Mouse (Mus musculus) MEL (cell line): ENCODE measurements around the gene Sez6l. TPM values are rescaled to one million over a fixed set of nuclear protein-coding genes. Genes with fewer than 3 reads are reported as not detected.

Experiments
- DNase-seq: peaks from one replicate; pipeline ENCODE4 v3.0.0; 2011; ENCODE audit warnings: low read depth, low spot score
- H3K27ac ChIP-seq: 2 replicates; pipeline ENCODE4 v1.5.1; 2012; ENCODE audit warnings: low read depth, mild to moderate bottlenecking, control low read depth, low read length, moderate library complexity; ENCODE audit not compliant: control insufficient read depth
- H3K27me3 ChIP-seq, 2 experiments: fragments of 150-350 bp in 1 of 2; sonication (generic) in 1 of 2; 2 replicates each; pipeline ENCODE4 v1.6.1; 2012; ENCODE audit warnings: low read length in 2 of 2, mild to moderate bottlenecking in 2 of 2, improper control_type of control experiment in 1 of 2, moderate library complexity in 1 of 2; ENCODE audit not compliant: insufficient read depth in 2 of 2, control insufficient read depth in 1 of 2
- H3K36me3 ChIP-seq, 2 experiments: 2 replicates each; pipeline ENCODE4 v1.6.1; 2012 to 2014; ENCODE audit warnings: low read length in 2 of 2, improper control_type of control experiment in 1 of 2, inconsistent platforms in 1 of 2, mild to moderate bottlenecking in 1 of 2; ENCODE audit not compliant: insufficient read depth in 2 of 2, control insufficient read depth in 1 of 2
- H3K4me1 ChIP-seq, 2 experiments: fragments of 150-350 bp in 1 of 2; sonication (generic) in 1 of 2; 2 replicates each; pipeline ENCODE4 v1.6.1; 2012; ENCODE audit warnings: low read length in 2 of 2, improper control_type of control experiment in 1 of 2, mild to moderate bottlenecking in 1 of 2; ENCODE audit not compliant: insufficient read depth in 2 of 2, control insufficient read depth in 1 of 2
- H3K4me3 ChIP-seq, 2 experiments: fragments of 150-350 bp in 1 of 2; sonication (generic) in 1 of 2; 2 replicates each; pipeline ENCODE4 v1.5.1; 2012; ENCODE audit warnings: low read depth in 2 of 2, low read length in 2 of 2, mild to moderate bottlenecking in 2 of 2, moderate library complexity in 2 of 2, control low read depth in 1 of 2, improper control_type of control experiment in 1 of 2; ENCODE audit not compliant: control insufficient read depth in 1 of 2, insufficient read depth in 1 of 2
- H3K79me2 ChIP-seq: 2 replicates; pipeline ENCODE4 v1.6.1; 2012; ENCODE audit warnings: mild to moderate bottlenecking, low read length, moderate library complexity; ENCODE audit not compliant: control insufficient read depth, poor library complexity, insufficient read depth
- H3K9ac ChIP-seq: 2 replicates; pipeline ENCODE4 v1.6.1; 2012; ENCODE audit warnings: low read depth, mild to moderate bottlenecking, control low read depth, low read length, moderate library complexity; ENCODE audit not compliant: control insufficient read depth, poor library complexity, severe bottlenecking
- H3K9me3 ChIP-seq: fragments of 150-350 bp; sonication (generic); replicated peaks from 2 replicates; pipeline ENCODE4 v1.6.1; 2012; ENCODE audit warnings: mild to moderate bottlenecking, low read length, improper control_type of control experiment, moderate library complexity; ENCODE audit not compliant: insufficient read depth
- BHLHE40 ChIP-seq: IDR thresholded peaks from 2 replicates; pipeline ENCODE4 v1.6.1; 2012; ENCODE audit warnings: low read depth, mild to moderate bottlenecking, inconsistent platforms, low read length, improper control_type of control experiment, borderline replicate concordance
- CHD1 ChIP-seq: IDR thresholded peaks from 2 replicates; pipeline ENCODE4 v1.6.1; 2012; ENCODE audit warnings: low read depth, mild to moderate bottlenecking, inconsistent platforms, low read length, improper control_type of control experiment
- CTCF ChIP-seq, 3 experiments: IDR thresholded peaks in 2 of 3; conservative IDR thresholded peaks in 1 of 3; 2 replicates each; pipeline ENCODE4 v1.5.1; 2011 to 2012; ENCODE audit warnings: low read length in 3 of 3, low read depth in 2 of 3, mild to moderate bottlenecking in 2 of 3, improper control_type of control experiment in 1 of 3, inconsistent platforms in 1 of 3, mixed read lengths in 1 of 3, moderate library complexity in 1 of 3; ENCODE audit not compliant: control insufficient read depth in 1 of 3, insufficient read depth in 1 of 3, poor library complexity in 1 of 3, severe bottlenecking in 1 of 3
- E2F4 ChIP-seq: IDR thresholded peaks from 2 replicates; pipeline ENCODE4 v1.6.1; 2011; ENCODE audit warnings: low read depth, low read length, improper control_type of control experiment, borderline replicate concordance
- ELF1 ChIP-seq: IDR thresholded peaks from 2 replicates; pipeline ENCODE4 v1.6.1; 2014; ENCODE audit warnings: low read depth, mild to moderate bottlenecking, inconsistent platforms, low read length, improper control_type of control experiment, moderate library complexity
- ETS1 ChIP-seq: IDR thresholded peaks from 2 replicates; pipeline ENCODE4 v1.6.1; 2012; ENCODE audit warnings: low read depth, mild to moderate bottlenecking, inconsistent platforms, low read length, improper control_type of control experiment, moderate library complexity
- HCFC1 ChIP-seq: IDR thresholded peaks from 2 replicates; pipeline ENCODE4 v1.6.1; 2012; ENCODE audit warnings: low read depth, mild to moderate bottlenecking, inconsistent platforms, low read length, improper control_type of control experiment, moderate library complexity
- KAT2A ChIP-seq: conservative IDR thresholded peaks from 2 replicates; pipeline ENCODE4 v1.6.1; 2012; ENCODE audit warnings: low read depth, low read length, improper control_type of control experiment, inconsistent platforms
- MAFK ChIP-seq: IDR thresholded peaks from 2 replicates; pipeline ENCODE4 v1.6.1; 2011; ENCODE audit warnings: low read depth, mild to moderate bottlenecking, low read length, improper control_type of control experiment, borderline replicate concordance
- MXI1 ChIP-seq: IDR thresholded peaks from 2 replicates; pipeline ENCODE4 v1.6.1; 2011; ENCODE audit warnings: mild to moderate bottlenecking, low read depth, low read length, improper control_type of control experiment
- MYB ChIP-seq: IDR thresholded peaks from 2 replicates; pipeline ENCODE4 v1.6.1; 2011; ENCODE audit warnings: mild to moderate bottlenecking, low read depth, low read length, improper control_type of control experiment
- NELFE ChIP-seq: IDR thresholded peaks from 2 replicates; pipeline ENCODE4 v1.6.1; 2011; ENCODE audit warnings: low read depth, low read length, improper control_type of control experiment
- POLR2A ChIP-seq, 2 experiments: IDR thresholded peaks; 2 replicates each; pipeline ENCODE4 v1.6.1; 2011 to 2012; ENCODE audit warnings: low read length in 2 of 2, mild to moderate bottlenecking in 2 of 2, control low read depth in 1 of 2, improper control_type of control experiment in 1 of 2, low read depth in 1 of 2, moderate library complexity in 1 of 2; ENCODE audit not compliant: control insufficient read depth in 1 of 2, insufficient read depth in 1 of 2, poor library complexity in 1 of 2
- POLR2AphosphoS5 ChIP-seq: IDR thresholded peaks from 2 replicates; pipeline ENCODE4 v1.6.1; 2012; ENCODE audit warnings: low read depth, borderline replicate concordance, mild to moderate bottlenecking, inconsistent platforms, low read length, moderate library complexity, mixed read lengths
- RAD21 ChIP-seq: IDR thresholded peaks from 2 replicates; pipeline ENCODE4 v1.6.1; 2011; ENCODE audit warnings: mild to moderate bottlenecking, low read depth, low read length, improper control_type of control experiment
- SIN3A ChIP-seq: IDR thresholded peaks from 2 replicates; pipeline ENCODE4 v1.6.1; 2012; ENCODE audit warnings: low read length, improper control_type of control experiment, inconsistent platforms
- TCF12 ChIP-seq: IDR thresholded peaks from 2 replicates; pipeline ENCODE4 v1.6.1; 2014; ENCODE audit warnings: low read depth, mild to moderate bottlenecking, inconsistent platforms, low read length, improper control_type of control experiment, moderate library complexity
- UBTF ChIP-seq: IDR thresholded peaks from 2 replicates; pipeline ENCODE4 v1.6.1; 2012; ENCODE audit warnings: low read depth, mild to moderate bottlenecking, inconsistent platforms, low read length, improper control_type of control experiment, moderate library complexity, borderline replicate concordance; ENCODE audit not compliant: insufficient read depth
- USF1 ChIP-seq: IDR thresholded peaks from 2 replicates; pipeline ENCODE4 v1.6.1; 2014; ENCODE audit warnings: low read depth, mild to moderate bottlenecking, inconsistent platforms, low read length, improper control_type of control experiment, moderate library complexity
- USF2 ChIP-seq, 2 experiments: IDR thresholded peaks; 2 replicates each; pipeline ENCODE4 v1.6.1; 2011 to 2012; ENCODE audit warnings: improper control_type of control experiment in 2 of 2, low read length in 2 of 2, borderline replicate concordance in 1 of 2, inconsistent platforms in 1 of 2, low read depth in 1 of 2, mild to moderate bottlenecking in 1 of 2; ENCODE audit not compliant: insufficient read depth in 1 of 2
- polyA plus RNA-seq, 2 experiments: library from polyadenylated mRNA; stranded (reverse) in 1 of 2; unstranded in 1 of 2; fragments of >175 nt in 1 of 2; fragments of >200 nt in 1 of 2; gene quantifications; 2 replicates each; pipeline versions ENCODE4 v1.2.1 to v1.2.4; 2012; ENCODE audit warnings: low replicate concordance in 2 of 2, low read depth in 1 of 2; ENCODE audit not compliant: insufficient read length in 2 of 2, insufficient read depth in 1 of 2, missing spikeins in 1 of 2
- total RNA-seq: library from RNA; depleted of rRNA; stranded (reverse); fragments of 300-350 nt; gene quantifications from 2 replicates; pipeline ENCODE4 v1.2.3, GENCODE M21; 2012

The Sez6l gene
- total and polyA plus RNA-seq, 3 experiments = not detected

- no peaks in the 10 kb centered on the region for H3K9me3 ChIP-seq
- DNase-seq = no peak
- H3K9ac ChIP-seq = no peak overlapping the region
- H3K4me1 ChIP-seq = no peaks in the 10 kb centered on the region
- TF ChIP-seq USF1 (no peak), RAD21 (no peak), ELF1 (no peak), CHD1 (no peak)
- H3K4me3 ChIP-seq = no peak overlapping the region
- H3K36me3 ChIP-seq = no peaks in the 10 kb centered on the region
- no peaks in the 10 kb centered on the region for H3K27me3 ChIP-seq
- no peaks in the 10 kb centered on the region for H3K79me2 ChIP-seq
- H3K27ac ChIP-seq = no peak overlapping the region
These were observed 94.4 kb downstream of the Sez6l start for GRCm38 (mm10) chr5:112482551-112482950.

GRCm38 (mm10) chr5:112481946-112482410, 95.0 kb downstream of the Sez6l start:
- no peak overlapping the region for H3K27ac ChIP-seq
- no peak overlapping the region for H3K4me3 ChIP-seq
- no peaks in the 10 kb centered on the region for H3K79me2 ChIP-seq
- no peak for TF ChIP-seq TCF12
- no peak for TF ChIP-seq CHD1
- no peak for TF ChIP-seq MXI1
- no peak for TF ChIP-seq USF2 (IDR thresholded peaks at IDR 0.05; ENCODE audit: borderline replicate concordance in 1 of 2, insufficient read depth in 1 of 2, low read depth in 1 of 2, low read length in 2 of 2)
- TF ChIP-seq MAFK = no peak
- TF ChIP-seq BHLHE40 = no peak
- no peak for TF ChIP-seq USF1
- no peak for TF ChIP-seq SIN3A
- TF ChIP-seq E2F4 = no peak
- no peak for TF ChIP-seq KAT2A
- no peak for TF ChIP-seq UBTF
- TF ChIP-seq POLR2AphosphoS5 = no peak
- TF ChIP-seq ELF1 = no peak
- TF ChIP-seq CTCF (IDR thresholded peaks at IDR 0.05 in 2 of 3, conservative IDR thresholded peaks at IDR 0.05 in 1 of 3; ENCODE audit: control insufficient read depth in 1 of 3, insufficient read depth in 1 of 3, low read depth in 2 of 3, low read length in 3 of 3, poor library complexity in 1 of 3, severe bottlenecking in 1 of 3) = no peak
- no peak for TF ChIP-seq ETS1
- TF ChIP-seq POLR2A (IDR thresholded peaks at IDR 0.05; ENCODE audit: control insufficient read depth in 1 of 2, insufficient read depth in 1 of 2, low read depth in 1 of 2, low read length in 2 of 2, poor library complexity in 1 of 2) = no peak
- TF ChIP-seq MYB = no peak
- no peak for TF ChIP-seq NELFE
- TF ChIP-seq HCFC1 = no peak
- TF ChIP-seq, all 39 proteins: peak for 0
- Histone ChIP-seq H3K36me3 (no peaks in the 10 kb centered on the region), H3K9me3 (no peaks in the 10 kb centered on the region), H3K9ac (no peak overlapping the region), H3K27me3 (no peaks in the 10 kb centered on the region), H3K4me1 (no peaks in the 10 kb centered on the region)
- DNase-seq = no peak
